Mouse (Mus musculus) fibroblast of lung, adult 2 months (primary cell): ENCODE data around the gene Col9a1.
A peak's percentile ranks its signal among the peaks of the same experiment; 100 is the strongest.

Experiments used
- DNase-seq: peaks from one replicate; pipeline ENCODE4 v3.0.0-alpha.2; 2011; ENCODE audit warnings: low read depth

Col9a1 gene

DNA sequence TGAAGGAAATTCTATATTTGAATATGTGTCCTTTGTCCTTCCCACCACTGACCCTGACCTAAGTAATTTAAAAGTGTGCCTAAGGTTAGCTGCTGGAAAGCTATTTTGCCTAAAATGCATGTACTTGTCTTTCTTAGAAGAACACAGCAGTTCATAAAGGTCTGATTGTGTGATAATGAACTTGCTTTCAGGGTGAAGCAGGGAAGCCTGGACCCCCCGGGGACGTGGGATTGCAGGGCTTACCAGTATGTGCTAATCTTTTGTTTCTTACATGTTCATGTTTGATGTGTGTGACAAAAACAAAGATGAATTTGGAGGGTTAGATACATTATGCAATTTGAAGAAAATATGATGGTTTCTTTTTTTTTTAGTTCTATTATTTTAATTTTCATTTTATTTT, 44.8 kb downstream of the Col9a1 start:
- DNase-seq, result no peak

- no peak for DNase-seq
Observed at GRCm38 (mm10) chr1:24222981-24223612, 45.7 kb downstream of the Col9a1 start.

DNA sequence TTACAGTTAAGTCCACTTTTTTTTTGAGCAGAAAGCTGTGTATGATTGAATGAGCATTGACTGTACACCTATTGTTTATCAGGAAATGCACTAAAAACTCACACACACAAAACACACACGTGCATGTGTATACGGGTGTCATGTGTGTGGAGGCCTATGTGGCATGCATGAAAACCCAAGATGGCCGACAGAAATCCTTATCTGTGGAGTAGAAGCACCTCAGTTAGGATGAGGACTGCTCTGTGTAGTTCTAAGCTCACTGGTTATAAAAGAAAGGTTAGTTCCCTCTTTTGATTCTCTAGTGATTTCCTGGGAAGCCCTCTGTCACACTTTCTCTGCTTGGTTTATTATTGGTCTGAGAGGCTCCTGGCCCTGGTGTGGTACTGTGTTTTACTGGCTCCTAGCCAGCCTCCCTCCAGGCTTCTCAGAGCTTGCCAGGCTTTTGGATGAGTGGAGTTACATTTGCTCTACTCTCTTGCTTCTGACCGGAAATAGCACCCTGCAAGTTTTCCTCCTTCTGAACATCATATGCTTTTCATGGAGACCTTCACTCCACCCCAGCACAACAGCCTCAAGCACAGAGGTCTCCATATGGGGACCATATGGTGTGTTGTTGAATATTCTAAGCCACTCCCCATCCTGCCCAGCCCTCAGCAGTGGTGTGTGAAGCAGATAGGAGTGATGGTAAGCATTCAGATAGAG, 48.6 kb downstream of the Col9a1 start:
- DNase-seq, result no peak

DNA sequence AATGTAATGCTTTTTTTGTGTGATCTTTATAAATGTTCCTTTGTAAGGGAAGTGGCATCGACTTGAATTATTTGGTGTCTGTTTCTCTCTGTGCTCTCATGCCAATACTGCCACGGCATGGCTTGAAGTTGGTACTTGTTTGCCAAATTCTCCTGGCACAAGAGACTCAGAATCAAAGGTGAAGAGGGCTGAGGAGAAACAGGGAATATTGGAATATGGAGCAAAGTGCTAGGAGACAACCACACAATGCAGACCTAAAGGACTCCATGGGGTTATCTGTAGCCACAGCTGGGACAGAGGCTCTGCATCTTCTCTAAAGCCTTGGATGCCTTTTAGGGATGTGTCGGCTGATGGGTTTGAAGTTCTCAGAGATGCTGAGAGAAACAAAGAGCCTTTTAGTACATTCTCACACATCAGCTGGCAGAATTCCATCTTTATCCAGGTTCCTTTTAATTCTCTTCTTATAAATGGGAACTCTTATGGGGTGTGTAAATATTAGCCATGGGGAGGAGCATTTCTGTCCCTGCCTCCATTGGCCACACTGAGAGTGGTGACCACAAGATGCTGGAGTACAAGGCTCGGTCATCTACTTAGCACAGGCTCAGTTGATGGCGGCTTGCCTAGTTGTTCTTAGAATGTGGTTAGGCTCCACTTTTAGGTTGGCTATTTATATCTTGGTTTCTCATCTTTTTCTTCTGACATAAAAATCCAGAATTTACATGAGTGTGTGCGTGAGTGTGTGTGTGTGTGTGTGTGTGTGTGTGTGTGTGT, 49.7 kb downstream of the Col9a1 start:
- DNase-seq, result no peak

DNA sequence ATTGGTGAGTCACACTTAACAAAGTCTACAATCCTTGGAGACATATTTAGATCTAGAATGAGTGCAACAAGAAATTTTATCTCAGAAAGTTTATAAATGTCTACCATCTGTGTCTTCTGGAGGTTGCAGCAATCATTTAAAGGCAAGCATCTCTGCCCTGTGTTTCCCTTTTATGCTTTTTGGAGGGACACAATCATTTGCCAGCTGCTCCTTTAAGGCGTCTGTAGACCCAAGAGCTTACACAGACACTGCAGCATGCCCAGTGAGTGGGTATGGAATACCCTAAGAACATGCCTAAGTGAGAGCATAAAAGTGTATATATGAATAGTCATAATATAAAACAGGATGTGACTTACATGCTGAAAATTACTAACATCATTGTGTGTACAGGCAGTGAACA, 52.1 kb downstream of the Col9a1 start:
- no peak for DNase-seq

GRCm38 (mm10) chr1:24230428-24230827, 53.0 kb downstream of the Col9a1 start:
- DNase-seq, result no peak

DNA sequence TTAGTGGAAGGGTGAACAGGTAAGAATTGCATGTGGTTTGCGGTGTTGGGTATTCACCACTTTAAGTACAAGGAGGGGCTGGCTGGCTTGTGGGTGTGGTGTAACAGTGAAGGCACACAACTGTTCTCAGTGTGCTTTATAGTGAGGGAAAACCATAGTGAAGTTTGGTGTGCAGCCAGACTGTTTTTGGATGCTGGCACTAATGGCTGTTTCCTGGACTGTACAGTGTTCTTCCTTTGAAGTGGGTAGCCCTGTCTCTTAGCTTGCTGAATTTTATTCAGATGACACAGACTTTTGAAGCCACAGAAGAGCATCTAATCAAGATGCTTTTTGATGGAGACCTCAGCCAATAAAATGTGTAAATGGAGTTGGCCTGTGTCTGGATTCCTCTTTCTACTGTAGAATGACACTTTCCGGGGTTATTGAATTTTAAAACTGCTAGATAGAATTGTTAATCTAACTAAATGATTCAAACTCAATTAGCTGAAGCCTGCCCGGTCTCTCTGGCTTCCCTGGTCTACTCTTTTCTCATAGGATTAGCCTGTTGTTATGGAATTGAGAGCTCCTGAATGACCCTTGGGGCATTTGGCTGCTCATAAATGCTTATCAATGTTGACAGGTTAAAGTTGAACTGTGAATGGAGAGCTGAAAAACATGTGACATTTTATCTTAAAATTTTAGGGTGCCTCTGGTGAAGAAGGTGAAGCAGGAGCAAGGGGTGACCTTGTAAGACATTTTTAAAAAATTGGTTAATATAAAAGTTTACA, 54.3 kb downstream of the Col9a1 start:
- DNase-seq, result no peak

GRCm38 (mm10) chr1:24236330-24236729, 58.9 kb downstream of the Col9a1 start:
- no peak for DNase-seq

- no peak for DNase-seq
Observed at GRCm38 (mm10) chr1:24240039-24240691, 62.8 kb downstream of the Col9a1 start.

DNA sequence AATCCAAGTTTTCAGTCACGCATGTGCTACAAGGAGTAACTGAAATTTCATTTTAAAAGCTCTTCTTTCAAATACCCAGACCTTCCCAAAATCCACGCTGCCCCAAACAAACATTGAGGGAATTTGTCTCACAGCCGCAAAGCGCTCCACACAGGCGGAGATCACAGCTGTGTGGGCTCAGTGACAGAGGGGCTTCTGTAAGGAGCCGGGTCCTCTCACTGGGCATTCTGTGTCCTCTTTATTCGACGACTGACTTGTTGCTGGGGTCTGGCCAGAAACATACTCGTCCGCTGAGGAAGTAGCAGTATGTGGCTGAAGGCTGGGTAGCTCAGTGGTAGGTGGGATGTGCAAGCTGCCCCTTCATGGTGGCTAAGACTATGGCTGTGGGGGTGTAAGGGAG, 67.5 kb downstream of the Col9a1 start:
- no peak for DNase-seq

DNA sequence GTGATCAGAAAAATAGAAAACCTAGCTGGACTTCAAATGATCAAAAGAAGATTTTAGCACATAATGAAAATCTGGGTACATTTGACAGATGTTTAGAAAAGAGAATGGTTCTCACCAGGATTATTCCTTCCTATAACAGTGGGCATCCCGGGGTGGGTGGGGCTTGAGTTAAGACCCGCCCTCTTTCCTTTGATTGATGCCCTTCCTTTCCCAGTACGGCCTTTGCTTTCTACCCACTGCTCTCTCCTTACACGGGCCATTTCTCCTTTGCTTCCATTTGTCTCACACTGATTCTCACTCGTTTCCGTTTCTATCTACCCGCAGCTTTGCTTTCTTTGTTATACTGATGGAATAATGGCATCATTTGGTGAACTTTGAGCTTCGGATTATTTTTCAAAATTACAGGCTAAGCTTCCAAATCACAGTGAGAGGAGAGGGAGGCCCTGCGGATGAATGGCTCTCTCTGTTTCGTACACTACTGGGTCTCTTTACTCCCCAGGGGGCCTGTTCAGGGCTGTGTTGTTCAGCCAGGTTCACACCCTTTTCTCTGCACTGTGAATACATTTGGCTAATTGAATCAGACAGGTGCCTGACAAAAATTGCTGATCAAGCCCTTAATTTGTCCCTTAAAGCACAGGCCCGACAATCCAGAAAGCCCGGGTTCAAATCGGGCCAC, 68.4 kb downstream of the Col9a1 start:
- no peak for DNase-seq

- no peak for DNase-seq
Observed at GRCm38 (mm10) chr1:24248294-24249104, 71.1 kb downstream of the Col9a1 start.

GRCm38 (mm10) chr1:24249105-24249664, 71.8 kb downstream of the Col9a1 start:
- DNase-seq, result peak; percentile 24

- no peak for DNase-seq
Observed at GRCm38 (mm10) chr1:24257961-24258360, 80.6 kb downstream of the Col9a1 start.

GRCm38 (mm10) chr1:24259419-24259818, 82.0 kb downstream of the Col9a1 start:
- DNase-seq, result no peak

DNA sequence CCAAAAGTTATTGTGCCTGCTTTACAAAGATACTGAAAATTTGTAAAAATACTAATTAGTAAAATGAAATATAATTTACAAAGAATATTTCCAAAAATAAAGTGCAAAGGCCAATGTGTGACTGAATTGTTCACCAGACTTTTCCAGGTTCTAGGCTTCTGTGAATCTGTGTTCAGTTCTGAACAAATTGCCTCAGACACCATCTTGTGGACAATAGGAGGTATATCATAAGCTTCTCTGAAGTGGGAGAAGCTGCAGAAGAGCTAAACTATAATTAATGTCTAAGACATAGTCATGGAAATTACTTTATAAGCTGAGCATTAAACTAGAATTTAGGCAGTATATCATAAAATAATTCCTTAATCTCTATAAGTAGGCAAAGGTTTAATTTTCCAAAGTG, 83.8 kb downstream of the Col9a1 start:
- DNase-seq, result no peak

DNA sequence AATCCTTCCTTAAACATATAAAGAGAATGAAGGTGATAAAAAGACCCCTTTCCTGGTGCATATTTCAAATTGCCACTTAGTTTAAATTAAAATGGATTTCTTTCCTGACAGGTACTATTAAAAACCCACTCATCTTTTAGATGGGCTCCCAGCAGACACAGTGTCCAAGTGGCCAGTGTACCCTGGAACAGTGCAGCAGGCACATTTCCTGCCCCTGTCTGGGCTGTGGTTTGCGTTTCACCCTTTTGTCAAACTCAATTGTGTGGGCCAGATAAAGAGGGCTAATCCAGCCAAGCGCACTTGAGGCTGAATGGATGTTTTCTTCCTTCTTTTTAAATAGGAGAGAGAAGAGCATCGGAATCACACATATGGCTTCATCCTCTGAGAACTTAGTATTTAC, 89.6 kb downstream of the Col9a1 start:
- no peak for DNase-seq

DNA sequence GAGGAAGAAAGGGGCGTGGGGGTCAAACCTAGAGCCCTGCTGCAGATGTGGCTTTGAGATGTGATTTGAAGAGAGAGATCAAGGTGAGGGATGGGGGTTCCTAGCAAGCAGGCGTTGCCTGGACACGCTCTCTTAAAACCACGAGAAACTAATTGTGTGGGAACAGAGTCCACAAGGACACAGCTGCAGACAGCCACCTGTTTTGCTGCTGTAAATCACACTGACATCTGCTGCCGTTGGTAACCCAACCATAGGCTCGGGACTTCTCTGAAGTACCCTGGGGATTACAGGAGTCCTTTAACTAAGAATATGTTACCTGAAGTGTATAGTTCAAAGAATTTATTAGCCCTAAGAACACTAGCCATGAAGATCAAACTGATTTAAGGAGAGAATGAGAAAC, 109.0 kb downstream of the Col9a1 start:
- DNase-seq, result no peak

- DNase-seq, result no peak
Observed at GRCm38 (mm10) chr1:24292515-24292914, 115.1 kb downstream of the Col9a1 start.
